Mouse (Mus musculus) CH12.LX (cell line): ENCODE results near the gene Ramp3. TPM values are rescaled to one million over a fixed set of nuclear protein-coding genes. Genes with fewer than 3 reads are reported as not detected.

Experiments
- DNase-seq: peaks from one replicate; pipeline ENCODE4 v3.0.0-alpha.2; 2013; ENCODE audit errors: extremely low read depth
- H3K27ac ChIP-seq: 2 replicates; pipeline ENCODE4 v1.5.1; 2012; ENCODE audit warnings: low read depth, mild to moderate bottlenecking, control low read depth, moderate library complexity; ENCODE audit not compliant: insufficient read depth
- H3K27me3 ChIP-seq: replicated peaks from 2 replicates; pipeline ENCODE3; 2012; ENCODE audit warnings: inconsistent platforms
- H3K36me3 ChIP-seq, 2 experiments: replicated peaks in 1 of 2; 2 replicates each; pipeline versions ENCODE3 to v1.6.1; 2012; ENCODE audit warnings: inconsistent platforms in 1 of 2, low read length in 1 of 2, mild to moderate bottlenecking in 1 of 2, mixed read lengths in 1 of 2, moderate library complexity in 1 of 2; ENCODE audit not compliant: control insufficient read depth in 1 of 2, insufficient read depth in 1 of 2
- H3K4me1 ChIP-seq, 2 experiments: 2 replicates each; pipeline ENCODE4 v1.6.1; 2012; ENCODE audit warnings: inconsistent platforms in 1 of 2, moderate library complexity in 1 of 2; ENCODE audit not compliant: insufficient read depth in 2 of 2, control insufficient read depth in 1 of 2
- H3K4me2 ChIP-seq: 2 replicates; pipeline ENCODE4 v1.6.1; 2012; ENCODE audit warnings: low read depth, mild to moderate bottlenecking, control low read depth; ENCODE audit not compliant: poor library complexity, insufficient read depth, severe bottlenecking
- H3K4me3 ChIP-seq, 3 experiments: fragments of 150-350 bp in 1 of 3; sonication (generic) in 1 of 3; replicated peaks in 1 of 3; 2 replicates each; pipeline versions ENCODE3 to v1.5.1; 2011 to 2012; ENCODE audit warnings: low read depth in 2 of 3, low read length in 2 of 3, mild to moderate bottlenecking in 2 of 3, moderate library complexity in 2 of 3, control low read depth in 1 of 3, improper control_type of control experiment in 1 of 3, inconsistent platforms in 1 of 3, mixed read lengths in 1 of 3; ENCODE audit not compliant: poor library complexity in 1 of 3
- H3K79me2 ChIP-seq: replicated peaks from 2 replicates; pipeline ENCODE4 v1.6.1; 2012; ENCODE audit warnings: mild to moderate bottlenecking, moderate library complexity; ENCODE audit not compliant: control insufficient read depth, poor library complexity, insufficient read depth, severe bottlenecking; ENCODE audit errors: extremely low read depth
- H3K9ac ChIP-seq: 2 replicates; pipeline ENCODE4 v1.6.1; 2012; ENCODE audit warnings: low read depth, mild to moderate bottlenecking, control low read depth, moderate library complexity; ENCODE audit not compliant: insufficient read depth
- H3K9me3 ChIP-seq: replicated peaks from 2 replicates; pipeline ENCODE3; 2012; ENCODE audit warnings: low read length, inconsistent platforms, mixed read lengths
- BHLHE40 ChIP-seq: IDR thresholded peaks from 2 replicates; pipeline ENCODE4 v1.6.1; 2011; ENCODE audit warnings: mild to moderate bottlenecking, low read depth, low read length, improper control_type of control experiment
- CTCF ChIP-seq, 2 experiments: IDR thresholded peaks in 1 of 2; conservative IDR thresholded peaks in 1 of 2; 2 replicates each; pipeline ENCODE4 v1.5.1; 2011 to 2012; ENCODE audit warnings: low read depth in 2 of 2, low read length in 2 of 2, improper control_type of control experiment in 1 of 2, inconsistent platforms in 1 of 2, mild to moderate bottlenecking in 1 of 2, moderate library complexity in 1 of 2
- E2F4 ChIP-seq: IDR thresholded peaks from 2 replicates; pipeline ENCODE4 v1.6.1; 2011; ENCODE audit warnings: low read depth, low read length, improper control_type of control experiment; ENCODE audit not compliant: insufficient replicate concordance
- ELF1 ChIP-seq: IDR thresholded peaks from 2 replicates; pipeline ENCODE4 v1.6.1; 2014; ENCODE audit warnings: low read depth, mild to moderate bottlenecking, inconsistent platforms, low read length, improper control_type of control experiment
- EP300 ChIP-seq: IDR thresholded peaks from 2 replicates; pipeline ENCODE4 v1.6.1; 2011; ENCODE audit warnings: low read length, improper control_type of control experiment
- GABPA ChIP-seq: IDR thresholded peaks from 2 replicates; pipeline ENCODE4 v1.6.1; 2012; ENCODE audit warnings: low read depth, low read length, improper control_type of control experiment, inconsistent platforms; ENCODE audit not compliant: insufficient replicate concordance
- NELFE ChIP-seq: IDR thresholded peaks from 2 replicates; pipeline ENCODE4 v1.6.1; 2011; ENCODE audit warnings: low read depth, low read length, improper control_type of control experiment
- PAX5 ChIP-seq: IDR thresholded peaks from 2 replicates; pipeline ENCODE4 v1.6.1; 2012; ENCODE audit warnings: low read length, inconsistent platforms, mixed read lengths
- POLR2A ChIP-seq: IDR thresholded peaks from 2 replicates; pipeline ENCODE4 v1.6.1; 2011; ENCODE audit warnings: low read depth, mild to moderate bottlenecking, improper control_type of control experiment, low read length
- POLR2AphosphoS2 ChIP-seq: IDR thresholded peaks from 2 replicates; pipeline ENCODE4 v1.6.1; 2011; ENCODE audit warnings: low read depth, low read length, improper control_type of control experiment
- RAD21 ChIP-seq: IDR thresholded peaks from 2 replicates; pipeline ENCODE4 v1.6.1; 2011; ENCODE audit warnings: low read depth, mild to moderate bottlenecking, low read length, improper control_type of control experiment, moderate library complexity
- RCOR1 ChIP-seq: conservative IDR thresholded peaks from 2 replicates; pipeline ENCODE4 v1.6.1; 2012; ENCODE audit warnings: low read depth, mild to moderate bottlenecking, inconsistent platforms, low read length, improper control_type of control experiment
- SMC3 ChIP-seq: IDR thresholded peaks from 2 replicates; pipeline ENCODE4 v1.6.1; 2011; ENCODE audit warnings: low read depth, low read length, improper control_type of control experiment
- TBP ChIP-seq: conservative IDR thresholded peaks from 2 replicates; pipeline ENCODE4 v1.6.1; 2011; ENCODE audit warnings: low read depth, low read length, improper control_type of control experiment
- UBTF ChIP-seq: IDR thresholded peaks from 2 replicates; pipeline ENCODE4 v1.6.1; 2012; ENCODE audit warnings: low read depth, mild to moderate bottlenecking, inconsistent platforms, low read length, improper control_type of control experiment, moderate library complexity
- USF1 ChIP-seq: IDR thresholded peaks from 2 replicates; pipeline ENCODE4 v1.6.1; 2014; ENCODE audit warnings: low read depth, mild to moderate bottlenecking, inconsistent platforms, low read length, improper control_type of control experiment
- ZKSCAN1 ChIP-seq: IDR thresholded peaks from 2 replicates; pipeline ENCODE4 v1.6.1; 2012; ENCODE audit warnings: low read depth, inconsistent platforms, low read length, improper control_type of control experiment, borderline replicate concordance
- ZNF384 ChIP-seq: IDR thresholded peaks from 2 replicates; pipeline ENCODE4 v1.6.1; 2012; ENCODE audit warnings: low read depth, low read length, improper control_type of control experiment, inconsistent platforms
- dilution Hi-C: fragments of 300-500 bp; cut with MboI; formaldehyde crosslinking; loops from 2 replicates; pipeline ENCODE4 v1.14.3; 2020; ENCODE audit warnings: low sequenced_read_pairs; ENCODE audit not compliant: extremely low pct_unique_long_range_greater_than_20kb, extremely low pct_ligation_motif_present
- in situ Hi-C: fragments of 300-500 bp; cut with MboI; formaldehyde crosslinking; loops from 3 replicates; pipeline ENCODE4 v1.14.3; 2019; ENCODE audit warnings: low sequenced_read_pairs, low pct_ligation_motif_present, low pct_unique_long_range_greater_than_20kb, mixed read lengths
- polyA plus RNA-seq: library from polyadenylated mRNA; unstranded; fragments of >175 nt; gene quantifications from 2 replicates; pipeline ENCODE4 v1.2.1, GENCODE M21; 2012; ENCODE audit warnings: low read depth; ENCODE audit not compliant: insufficient read length
- total RNA-seq, 2 experiments: library from RNA; depleted of rRNA; stranded (reverse); fragments of 300-350 nt in 1 of 2; fragments of >200 nt in 1 of 2; gene quantifications; 2 replicates each; pipeline ENCODE4 v1.2.3; 2012 to 2014

Gene Ramp3
- total and polyA plus RNA-seq, 3 experiments = 0.21 TPM; not detected in 2

GRCm38 (mm10) chr11:6644566-6644965 is 13.8 kb upstream of the Ramp3 start:
- no peak overlapping the region for H3K9ac ChIP-seq
- H3K9me3 ChIP-seq = no peaks in the 10 kb centered on the region
- peaks cover 2 to 7% of the 10 kb centered on the region in 2 experiments for H3K4me1 ChIP-seq
- H3K36me3 ChIP-seq = no peaks in the 10 kb centered on the region
- peaks cover 18% of the 10 kb centered on the region for H3K27me3 ChIP-seq
- no peak overlapping the region for H3K4me2 ChIP-seq
- no peak overlapping the region for H3K4me3 ChIP-seq
- no peaks in the 10 kb centered on the region for H3K79me2 ChIP-seq
- TF ChIP-seq E2F4 = no peak
- no peak for TF ChIP-seq RAD21
- TF ChIP-seq NELFE = no peak
- no peak for TF ChIP-seq TBP
- TF ChIP-seq RCOR1 = no peak
- TF ChIP-seq CTCF (conservative IDR thresholded peaks at IDR 0.05 in 1 of 2, IDR thresholded peaks at IDR 0.05 in 1 of 2; ENCODE audit: low read depth in 2 of 2, low read length in 2 of 2) = no peak
- no peak for TF ChIP-seq PAX5
- no peak for TF ChIP-seq POLR2AphosphoS2
- no peak for TF ChIP-seq ZNF384
- TF ChIP-seq USF1 = no peak
- TF ChIP-seq UBTF = no peak
- TF ChIP-seq ELF1 = no peak
- no peak for TF ChIP-seq ZKSCAN1
- no peak for TF ChIP-seq POLR2A
- TF ChIP-seq BHLHE40 = no peak
- TF ChIP-seq GABPA = no peak
- no peak overlapping the region for H3K27ac ChIP-seq
- no peak for DNase-seq
- dilution Hi-C loops (no loop called here), in situ Hi-C loops (no loop called here)

GRCm38 (mm10) chr11:6647831-6648724 is 10.2 kb upstream of the Ramp3 start:
- Histone ChIP-seq H3K9me3 (no peaks in the 10 kb centered on the region), H3K4me3 (no peak overlapping the region), H3K79me2 (no peaks in the 10 kb centered on the region), H3K27me3 (peaks cover 40% of the 10 kb centered on the region), H3K4me1 (peaks cover 0 to 14% of the 10 kb centered on the region in 2 experiments; a peak in 3 of 4 replicates), H3K4me2 (no peak overlapping the region), H3K27ac (no peak overlapping the region), H3K36me3 (no peaks in the 10 kb centered on the region), H3K9ac (no peak overlapping the region)
- in situ Hi-C loops (no loop called here), dilution Hi-C loops (no loop called here)
- TF ChIP-seq CTCF (conservative IDR thresholded peaks at IDR 0.05 in 1 of 2, IDR thresholded peaks at IDR 0.05 in 1 of 2; ENCODE audit: low read depth in 2 of 2, low read length in 2 of 2) (peak in 1 of 2 experiments; percentile 64; a peak in 2 of 4 replicates), SMC3 (peak; percentile 27; the same call in 1 of the 2 replicates), TBP (no peak), EP300 (no peak), ZNF384 (peak; percentile 77), RAD21 (peak; percentile 38)
- no peak for DNase-seq
